ENCODE assay signal across 8 mouse cellular contexts in the genomic region with DNA sequence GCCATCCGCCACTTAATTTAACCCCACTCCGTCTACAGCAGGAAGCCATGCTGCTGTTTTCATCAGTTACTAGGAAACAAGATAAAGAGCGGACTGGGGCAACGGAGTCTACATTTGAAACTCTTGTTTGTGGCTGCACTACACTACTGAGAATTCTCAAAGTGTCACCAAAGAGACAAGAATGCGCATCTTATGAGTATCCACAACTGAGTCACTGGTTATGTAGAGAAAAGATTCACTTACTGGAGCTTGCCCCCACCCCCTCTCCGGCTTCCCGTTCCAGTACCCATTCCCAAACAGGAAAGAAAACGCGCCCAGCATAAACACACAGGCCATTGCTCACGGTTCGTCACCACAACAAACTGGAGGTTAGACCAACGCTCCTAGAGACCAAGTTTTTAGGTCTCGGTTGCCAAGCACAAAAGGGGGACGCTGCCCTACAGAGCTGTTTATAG. TPM values are rescaled to one million over a fixed set of nuclear protein-coding genes. Genes with fewer than 3 reads are reported as not detected.
DNase-seq lines count a peak whose midpoint lies in the region; ATAC-seq and TF ChIP-seq lines count a peak whose summit lies in the region.

No protein-coding gene starts in this region.

- peak overlapping the region; percentile 90 for H3K4me3 ChIP-seq in left cerebral cortex, adult 2 months
- peak overlapping the region; percentile 96 for H3K4me3 ChIP-seq in hindbrain, embryonic 11.5 days (ENCODE audit: low read depth, low read length)
- peak overlapping the region; percentile 88 for H3K4me3 ChIP-seq in limb, embryonic 14.5 days (replicated peaks; ENCODE audit: low read length)
- peak overlapping the region; percentile 92 for H3K4me3 ChIP-seq in midbrain, embryonic 14.5 days (replicated peaks; ENCODE audit: low read depth, low read length)

- H3K9ac ChIP-seq in hindbrain, embryonic 11.5 days (ENCODE audit: low read depth, low read length), result peak overlapping the region; percentile 94
- peak overlapping the region; percentile 93 for H3K9ac ChIP-seq in limb, embryonic 14.5 days (ENCODE audit: low read depth, low read length, severe bottlenecking)
- H3K9ac ChIP-seq in midbrain, embryonic 14.5 days (replicated peaks; ENCODE audit: low read length), result peak overlapping the region; percentile 91

- no peaks in the 10 kb centered on the region for H3K9me3 ChIP-seq in hindbrain, embryonic 11.5 days (ENCODE audit: control insufficient read depth, low read length)
- H3K9me3 ChIP-seq in limb, embryonic 14.5 days (ENCODE audit: control insufficient read depth, low read length), result no peaks in the 10 kb centered on the region
- no peaks in the 10 kb centered on the region for H3K9me3 ChIP-seq in midbrain, embryonic 14.5 days (ENCODE audit: control insufficient read depth, low read length)

- TF ChIP-seq CTCF in left cerebral cortex, adult 2 months (IDR thresholded peaks at IDR 0.05), result no peak

- intact Hi-C loops in left cerebral cortex, adult 2 months (cut with DNase I), result loop anchor here (2.0 kb wide), 1 partner anchor 125 kb away; the partner anchor contains the start of gene Rsbn1
- intact Hi-C loops in left cerebral cortex, postnatal 4 days (cut with DNase I), result no loop called here

- DNase-seq in left cerebral cortex, adult 2 months (ENCODE audit: extremely low spot score in 1 of 2, low spot score in 2 of 2), result peak; percentile 20 to 21
- DNase-seq in left cerebral cortex, postnatal 4 days, result no peak
- DNase-seq in T-cell, adult 2 months (ENCODE audit: low spot score), result peak; percentile 76
- DNase-seq in hindbrain, embryonic 11.5 days (ENCODE audit: low spot score), result peak; percentile 41
- DNase-seq in limb, embryonic 14.5 days (ENCODE audit: low spot score), result no peak
- DNase-seq in midbrain, embryonic 14.5 days, result peak; percentile 43
- DNase-seq in layer of hippocampus, adult 11-12 months (ENCODE audit: low spot score), result no peak

- H3K27me3 ChIP-seq in hindbrain, embryonic 11.5 days (ENCODE audit: control insufficient read depth, insufficient read depth, low read length), result no peaks in the 10 kb centered on the region
- no peaks in the 10 kb centered on the region for H3K27me3 ChIP-seq in limb, embryonic 14.5 days (ENCODE audit: control insufficient read depth, insufficient read depth, low read length)
- H3K27me3 ChIP-seq in midbrain, embryonic 14.5 days (ENCODE audit: control insufficient read depth, insufficient read depth, low read length), result no peaks in the 10 kb centered on the region

- 4% methylated on average over 14 of the region's 14 CpGs for WGBS in hindbrain, embryonic 11.5 days
- WGBS in limb, embryonic 14.5 days, result 3% methylated on average over 14 of the region's 14 CpGs
- WGBS in midbrain, embryonic 14.5 days, result 4% methylated on average over 14 of the region's 14 CpGs

- ATAC-seq in erythroblast, adult 5-6 weeks (replicated peaks; ENCODE audit: low FRiP score, poor library complexity, severe bottlenecking), result peak; percentile 56
- no peak for ATAC-seq in hindbrain, embryonic 11.5 days (ENCODE audit: low FRiP score)
- no peak for ATAC-seq in limb, embryonic 14.5 days (ENCODE audit: low FRiP score, low read depth)
- ATAC-seq in midbrain, embryonic 14.5 days (ENCODE audit: low FRiP score, low TSS enrichment), result no peak

- H3K27ac ChIP-seq in left cerebral cortex, adult 2 months, result peak overlapping the region; percentile 99
- peak overlapping the region; percentile 83; the same call in 1 of the 2 replicates for H3K27ac ChIP-seq in hindbrain, embryonic 11.5 days (ENCODE audit: low read depth, low read length)
- peak overlapping the region; percentile 76; the same call in 1 of the 2 replicates for H3K27ac ChIP-seq in limb, embryonic 14.5 days (replicated peaks; ENCODE audit: low read depth, low read length)
- peak overlapping the region; percentile 91; the same call in 1 of the 2 replicates for H3K27ac ChIP-seq in midbrain, embryonic 14.5 days (replicated peaks; ENCODE audit: low read depth, low read length)

- no peaks in the 10 kb centered on the region for H3K36me3 ChIP-seq in hindbrain, embryonic 11.5 days (ENCODE audit: control insufficient read depth, insufficient read depth, low read length)
- no peaks in the 10 kb centered on the region for H3K36me3 ChIP-seq in limb, embryonic 14.5 days (ENCODE audit: control insufficient read depth, insufficient read depth, low read length)
- H3K36me3 ChIP-seq in midbrain, embryonic 14.5 days (ENCODE audit: control insufficient read depth, insufficient read depth, low read length), result no peaks in the 10 kb centered on the region

- H3K4me2 ChIP-seq in hindbrain, embryonic 11.5 days (replicated peaks; ENCODE audit: low read depth, low read length), result peak overlapping the region; percentile 81
- H3K4me2 ChIP-seq in limb, embryonic 14.5 days (replicated peaks; ENCODE audit: low read depth, low read length, severe bottlenecking), result peak overlapping the region; percentile 58
- peak overlapping the region; percentile 68 for H3K4me2 ChIP-seq in midbrain, embryonic 14.5 days (ENCODE audit: low read length)

- no peak for TF ChIP-seq POLR2A in limb, embryonic 14.5 days (IDR thresholded peaks at IDR 0.05; ENCODE audit: borderline replicate concordance, extremely low read depth, insufficient read depth, insufficient read length)

- no peaks in the 10 kb centered on the region for H3K4me1 ChIP-seq in hindbrain, embryonic 11.5 days (replicated peaks; ENCODE audit: control insufficient read depth, insufficient read depth, low read length)
- peaks cover 13% of the 10 kb centered on the region for H3K4me1 ChIP-seq in limb, embryonic 14.5 days (ENCODE audit: control insufficient read depth, insufficient read depth, low read length)
- peaks cover 15% of the 10 kb centered on the region for H3K4me1 ChIP-seq in midbrain, embryonic 14.5 days (ENCODE audit: control insufficient read depth, insufficient read depth, low read length)

RNA-seq across cellular contexts. Expression of gene Hipk1, which starts 1.4 kb away (rescaled TPM):
- total RNA-seq in left cerebral cortex, adult 2 months (2021), result 100 to 1,000 TPM; 124 to 128 TPM
- total RNA-seq in left cerebral cortex, postnatal 4 days (2021), result 10 to 100 TPM; 66.7 to 69.9 TPM
- total RNA-seq in erythroblast, adult 5-6 weeks (2015; ENCODE audit: low replicate concordance), result 491 and 663 TPM in 2 replicates
- total RNA-seq in erythroblast, adult 5-6 weeks (2017; ENCODE audit: low replicate concordance), result 744 and 752 TPM in 2 replicates
- 14.9 and 17.4 TPM in 2 replicates for polyA plus RNA-seq in hindbrain, embryonic 11.5 days (2014; fragmentation: Nextera tagmentation; extraction: Ambion mirVana)
- 27.3 and 31.8 TPM in 2 replicates for polyA plus RNA-seq in limb, embryonic 14.5 days (2012; rRNA removed)
- 16.6 and 17.1 TPM in 2 replicates for polyA plus RNA-seq in limb, embryonic 14.5 days (2014; fragmentation: Nextera tagmentation; extraction: Ambion mirVana)
- polyA plus RNA-seq in midbrain, embryonic 14.5 days (2014; fragmentation: Nextera tagmentation; extraction: Ambion mirVana), result 18.9 and 22.1 TPM in 2 replicates

RNA-seq across cellular contexts. Expression of gene Dclre1b, which starts 19.3 kb away (rescaled TPM):
- 1 to 10 TPM; 7.7 to 8.2 TPM for total RNA-seq in left cerebral cortex, adult 2 months (2021)
- total RNA-seq in left cerebral cortex, postnatal 4 days (2021), result 10 to 100 TPM; 10.3 to 10.7 TPM
- 22.5 and 24.5 TPM in 2 replicates for total RNA-seq in erythroblast, adult 5-6 weeks (2015; ENCODE audit: low replicate concordance)
- total RNA-seq in erythroblast, adult 5-6 weeks (2017; ENCODE audit: low replicate concordance), result 14.1 and 19.1 TPM in 2 replicates
- polyA plus RNA-seq in hindbrain, embryonic 11.5 days (2014; fragmentation: Nextera tagmentation; extraction: Ambion mirVana), result 31.4 and 40.3 TPM in 2 replicates
- polyA plus RNA-seq in limb, embryonic 14.5 days (2012; rRNA removed), result 11.4 and 15.9 TPM in 2 replicates
- polyA plus RNA-seq in limb, embryonic 14.5 days (2014; fragmentation: Nextera tagmentation; extraction: Ambion mirVana), result 29.5 and 32.2 TPM in 2 replicates
- 23.0 and 29.2 TPM in 2 replicates for polyA plus RNA-seq in midbrain, embryonic 14.5 days (2014; fragmentation: Nextera tagmentation; extraction: Ambion mirVana)

RNA-seq across cellular contexts. Expression of gene Ap4b1, which starts 19.4 kb away (rescaled TPM):
- 10 to 100 TPM; 14.8 to 15.8 TPM for total RNA-seq in left cerebral cortex, adult 2 months (2021)
- total RNA-seq in left cerebral cortex, postnatal 4 days (2021), result 10 to 100 TPM; 14.0 to 16.7 TPM
- total RNA-seq in erythroblast, adult 5-6 weeks (2015; ENCODE audit: low replicate concordance), result 56.9 and 81.1 TPM in 2 replicates
- total RNA-seq in erythroblast, adult 5-6 weeks (2017; ENCODE audit: low replicate concordance), result 82.4 and 103 TPM in 2 replicates
- 24.7 and 25.2 TPM in 2 replicates for polyA plus RNA-seq in hindbrain, embryonic 11.5 days (2014; fragmentation: Nextera tagmentation; extraction: Ambion mirVana)
- 24.6 and 27.0 TPM in 2 replicates for polyA plus RNA-seq in limb, embryonic 14.5 days (2012; rRNA removed)
- polyA plus RNA-seq in limb, embryonic 14.5 days (2014; fragmentation: Nextera tagmentation; extraction: Ambion mirVana), result 22.9 and 23.4 TPM in 2 replicates
- 20.1 and 25.4 TPM in 2 replicates for polyA plus RNA-seq in midbrain, embryonic 14.5 days (2014; fragmentation: Nextera tagmentation; extraction: Ambion mirVana)

RNA-seq across cellular contexts. Expression of gene Gm43064, which starts 19.5 kb away (rescaled TPM):
- total RNA-seq in left cerebral cortex, adult 2 months (2021), result under 1 TPM; 0.27 to 0.87 TPM
- total RNA-seq in left cerebral cortex, postnatal 4 days (2021), result not detected
- total RNA-seq in erythroblast, adult 5-6 weeks (2015; ENCODE audit: low replicate concordance), result 11.5 and 30.2 TPM in 2 replicates
- 4.9 and 28.2 TPM in 2 replicates for total RNA-seq in erythroblast, adult 5-6 weeks (2017; ENCODE audit: low replicate concordance)
- polyA plus RNA-seq in hindbrain, embryonic 11.5 days (2014; fragmentation: Nextera tagmentation; extraction: Ambion mirVana), result 0.14 and 0.37 TPM in 2 replicates
- polyA plus RNA-seq in limb, embryonic 14.5 days (2012; rRNA removed), result 0.39 and 0.73 TPM in 2 replicates
- polyA plus RNA-seq in limb, embryonic 14.5 days (2014; fragmentation: Nextera tagmentation; extraction: Ambion mirVana), result not detected in 2 replicates
- 0.18 TPM in 1 of 2 replicates, not detected in the other for polyA plus RNA-seq in midbrain, embryonic 14.5 days (2014; fragmentation: Nextera tagmentation; extraction: Ambion mirVana)

RNA-seq across cellular contexts. Expression of gene Bcl2l15, which starts 42.5 kb away (rescaled TPM):
- 1 to 10 TPM; 1.3 to 1.8 TPM for total RNA-seq in left cerebral cortex, adult 2 months (2021)
- under 1 TPM in 1 of 2 experiments, not detected in 1; 0.76 TPM for total RNA-seq in left cerebral cortex, postnatal 4 days (2021)
- total RNA-seq in erythroblast, adult 5-6 weeks (2015; ENCODE audit: low replicate concordance), result 26.8 and 28.8 TPM in 2 replicates
- total RNA-seq in erythroblast, adult 5-6 weeks (2017; ENCODE audit: low replicate concordance), result 38.9 and 50.0 TPM in 2 replicates
- polyA plus RNA-seq in hindbrain, embryonic 11.5 days (2014; fragmentation: Nextera tagmentation; extraction: Ambion mirVana), result 0.18 and 0.65 TPM in 2 replicates
- 0.68 and 1.1 TPM in 2 replicates for polyA plus RNA-seq in limb, embryonic 14.5 days (2012; rRNA removed)
- 0.68 and 0.84 TPM in 2 replicates for polyA plus RNA-seq in limb, embryonic 14.5 days (2014; fragmentation: Nextera tagmentation; extraction: Ambion mirVana)
- 0.20 and 0.22 TPM in 2 replicates for polyA plus RNA-seq in midbrain, embryonic 14.5 days (2014; fragmentation: Nextera tagmentation; extraction: Ambion mirVana)

Comparison
In these comparisons a context has a peak if more than half of its experiments do, and no peak if none do; other contexts are left out.
1. DNase-seq: peak in left cerebral cortex, adult 2 months (2 of 2), T-cell, adult 2 months (single experiment), hindbrain, embryonic 11.5 days (single experiment) and midbrain, embryonic 14.5 days (single experiment); none in left cerebral cortex, postnatal 4 days (single experiment), limb, embryonic 14.5 days (single experiment) and layer of hippocampus, adult 11-12 months (single experiment).
2. Peak in every context shown above with its lines, with median percentiles within 50 percentile points of each other: H3K27ac ChIP-seq, H3K4me3 ChIP-seq, H3K4me2 ChIP-seq and H3K9ac ChIP-seq.